Comparison of ENCODE assay signal across 20 mouse cellular contexts in genomic region chr2:104109528-104109927, GRCm38 (mm10). TPM values are rescaled to one million over a fixed set of nuclear protein-coding genes. Genes with fewer than 3 reads are reported as not detected.
DNase-seq lines count a peak whose midpoint lies in the region; ATAC-seq and TF ChIP-seq lines count a peak whose summit lies in the region.
"Had no signal": no experiment of that assay in that cellular context is flagged by ENCODE, and none has a peak within 500 bp of the region (broad histone marks: within the 10 kb centered on the region; RNA-seq: fewer than 3 reads in every experiment).

No protein-coding gene starts in this region.

- in situ Hi-C loops in ES-E14 (cut with MboI; ENCODE audit: low sequenced_read_pairs in 2 of 2, unreplicated experiment in 2 of 2): no loop called here

- H3K27me3 ChIP-seq in heart, embryonic 16.5 days (ENCODE audit: control insufficient read depth, insufficient read depth, low read length): no peaks in the 10 kb centered on the region
- H3K27me3 ChIP-seq in E14TG2a.4 (ENCODE audit: insufficient read depth, low read length): no peaks in the 10 kb centered on the region
- H3K27me3 ChIP-seq in liver, embryonic 11.5 days (replicated peaks; ENCODE audit: control insufficient read depth, insufficient read depth, low read length): no peaks in the 10 kb centered on the region
- H3K27me3 ChIP-seq: embryonic facial prominence, embryonic 12.5 days; forebrain, embryonic 12.5 days; midbrain, embryonic 13.5 days had no signal

- no peak for ATAC-seq in heart, embryonic 16.5 days (replicated peaks; ENCODE audit: extremely low read depth, insufficient read depth, low FRiP score)
- peak; percentile 46; the same call in 1 of the 2 replicates for ATAC-seq in liver, embryonic 11.5 days (replicated peaks; ENCODE audit: low FRiP score)
- ATAC-seq: inflammation-experienced regulatory T-cells, adult 6 months; lung, postnatal 0 days; midbrain, embryonic 13.5 days had no signal

- no peak for TF ChIP-seq CTCF in E14TG2a.4 (conservative IDR thresholded peaks at IDR 0.05; ENCODE audit: low read length)

- no peaks in the 10 kb centered on the region for H3K4me1 ChIP-seq in heart, embryonic 16.5 days (ENCODE audit: control insufficient read depth, insufficient read depth, low read length)
- H3K4me1 ChIP-seq in E14TG2a.4 (replicated peaks; ENCODE audit: low read depth, low read length): peaks cover 13% of the 10 kb centered on the region
- peaks cover 3 to 6% of the 10 kb centered on the region in 2 experiments; a peak in 3 of 4 replicates for H3K4me1 ChIP-seq in ES-E14 (ENCODE audit: control insufficient read depth in 2 of 2, insufficient read depth in 2 of 2, low read length in 2 of 2, poor library complexity in 1 of 2)
- H3K4me1 ChIP-seq in liver, embryonic 11.5 days (replicated peaks; ENCODE audit: control insufficient read depth, insufficient read depth, low read length): peaks cover 16% of the 10 kb centered on the region
- H3K4me1 ChIP-seq: embryonic facial prominence, embryonic 12.5 days; forebrain, embryonic 12.5 days; midbrain, embryonic 13.5 days had no signal

- peak overlapping the region; percentile 2 for H3K27ac ChIP-seq in heart, embryonic 16.5 days (ENCODE audit: low read length)
- H3K27ac ChIP-seq in ES-E14 (ENCODE audit: insufficient read depth, low read depth, low read length, poor library complexity, severe bottlenecking): peak overlapping the region; percentile 59
- peak overlapping the region; percentile 55 for H3K27ac ChIP-seq in liver, embryonic 11.5 days (ENCODE audit: low read depth, low read length)
- H3K27ac ChIP-seq: embryonic facial prominence, embryonic 12.5 days; forebrain, embryonic 12.5 days; midbrain, embryonic 13.5 days had no signal

- H3K9ac ChIP-seq in heart, embryonic 16.5 days (ENCODE audit: low read length): no peak overlapping the region
- no peak overlapping the region for H3K9ac ChIP-seq in ES-E14 (ENCODE audit: insufficient read depth, low read depth, low read length, poor library complexity, severe bottlenecking)
- 0 out of 2 replicates have a peak overlapping the region, but pooled peaks have one; percentile 39 for H3K9ac ChIP-seq in liver, embryonic 11.5 days (ENCODE audit: low read depth, low read length)
- H3K9ac ChIP-seq: embryonic facial prominence, embryonic 12.5 days; forebrain, embryonic 12.5 days; midbrain, embryonic 13.5 days had no signal

- 27% methylated on average over 2 of the region's 2 CpGs for WGBS in heart, embryonic 16.5 days
- 35% methylated on average over 2 of the region's 2 CpGs for WGBS in liver, embryonic 11.5 days

- H3K4me2 ChIP-seq in heart, embryonic 16.5 days (ENCODE audit: low read depth, low read length): no peak overlapping the region
- H3K4me2 ChIP-seq in liver, embryonic 11.5 days: no peak overlapping the region
- H3K4me2 ChIP-seq: embryonic facial prominence, embryonic 12.5 days; forebrain, embryonic 12.5 days; midbrain, embryonic 13.5 days had no signal

- H3K4me3 ChIP-seq in heart, embryonic 16.5 days (ENCODE audit: low read length): no peak overlapping the region
- H3K4me3 ChIP-seq in E14TG2a.4 (replicated peaks; ENCODE audit: low read length) (peak overlapping the region; percentile 11; the same call in 1 of the 2 replicates), ES-E14 (ENCODE audit: insufficient read depth in 1 of 2, low read depth in 1 of 2, low read length in 2 of 2, poor library complexity in 1 of 2, severe bottlenecking in 1 of 2) (no peak overlapping the region)
- H3K4me3 ChIP-seq in liver, embryonic 11.5 days (ENCODE audit: low read depth, low read length): no peak overlapping the region
- H3K4me3 ChIP-seq: embryonic facial prominence, embryonic 12.5 days; forebrain, embryonic 12.5 days; midbrain, embryonic 13.5 days had no signal

- DNase-seq in heart, adult 11 months: no peak
- no peak for DNase-seq in ES-E14 (ENCODE audit: low read depth, low spot score)
- DNase-seq in liver, embryonic 11.5 days (ENCODE audit: low spot score): no peak
- no peak for DNase-seq in left cerebral cortex, adult 8-10 months (ENCODE audit: low spot score in 2 of 2)
- no peak for DNase-seq in urinary bladder, postnatal 4 days (ENCODE audit: low spot score in 2 of 2)
- DNase-seq in layer of hippocampus, postnatal 36 days: no peak
- DNase-seq: adrenal gland, adult 8-10 months; cerebellum, postnatal 10 days; kidney, postnatal 25 days; left cerebral cortex, postnatal 4 days; thymus, adult 2 months had no signal

- no peaks in the 10 kb centered on the region for H3K9me3 ChIP-seq in heart, embryonic 16.5 days (replicated peaks; ENCODE audit: control insufficient read depth, low read length)
- H3K9me3 ChIP-seq in E14TG2a.4 (ENCODE audit: low read length) (no peaks in the 10 kb centered on the region), ES-E14 (ENCODE audit: control insufficient read depth, insufficient read depth, low read depth, low read length) (no peaks in the 10 kb centered on the region)
- H3K9me3 ChIP-seq in liver, embryonic 11.5 days (ENCODE audit: control insufficient read depth, low read length): no peaks in the 10 kb centered on the region
- H3K9me3 ChIP-seq: embryonic facial prominence, embryonic 12.5 days; forebrain, embryonic 12.5 days; midbrain, embryonic 13.5 days had no signal

- H3K36me3 ChIP-seq in heart, embryonic 16.5 days (ENCODE audit: control insufficient read depth, insufficient read depth): peaks cover 4% of the 10 kb centered on the region
- H3K36me3 ChIP-seq in E14TG2a.4 (ENCODE audit: insufficient read depth, low read length): peaks cover 4% of the 10 kb centered on the region; the same call in 1 of the 2 replicates
- H3K36me3 ChIP-seq in ES-E14 (ENCODE audit: control insufficient read depth, insufficient read depth, low read length, poor library complexity, severe bottlenecking): no peaks in the 10 kb centered on the region
- no peaks in the 10 kb centered on the region for H3K36me3 ChIP-seq in liver, embryonic 11.5 days (ENCODE audit: control insufficient read depth, insufficient read depth, low read length)
- H3K36me3 ChIP-seq: embryonic facial prominence, embryonic 12.5 days; forebrain, embryonic 12.5 days; midbrain, embryonic 13.5 days had no signal

TF ChIP-seq in ES-E14, 5 proteins besides CTCF, POLR2A, EP300 and RAD21:
- TF ChIP-seq MAFK (IDR thresholded peaks at IDR 0.05; ENCODE audit: insufficient read depth, low read depth, low read length): no peak
- TF ChIP-seq ZNF384 (IDR thresholded peaks at IDR 0.05; ENCODE audit: low read depth, low read length): no peak
- no peak for TF ChIP-seq HCFC1 (IDR thresholded peaks at IDR 0.05; ENCODE audit: borderline replicate concordance, insufficient read depth, low read length)
- no peak for TF ChIP-seq CHD2 (IDR thresholded peaks at IDR 0.05; ENCODE audit: low read depth, low read length)
- no peak for TF ChIP-seq ZC3H11A (IDR thresholded peaks at IDR 0.05; ENCODE audit: borderline replicate concordance, low read depth, low read length)

RNA-seq across cellular contexts. Expression of gene A930018P22Rik, which starts 13.0 kb away (rescaled TPM):
- 0.19 TPM in 1 of 2 replicates, not detected in the other for polyA plus RNA-seq in heart, embryonic 16.5 days (2015; fragmentation: Nextera tagmentation; extraction: Ambion mirVana)
- total RNA-seq in ES-E14 (2012; rRNA removed): 0.32 TPM in 1 of 2 replicates, not detected in the other
- 0.23 TPM in 1 of 2 replicates, not detected in the other for polyA plus RNA-seq in liver, embryonic 11.5 days (2014; fragmentation: Nextera tagmentation; extraction: Ambion mirVana)
- total RNA-seq in left cerebral cortex, adult 8-10 months (2022): not detected
- not detected for total RNA-seq in layer of hippocampus, postnatal 36 days (2021)
- total RNA-seq: hematopoietic stem cell, adult 5-6 weeks; layer of hippocampus, postnatal 14 days; left cerebral cortex, postnatal 4 days had no signal
- polyA plus RNA-seq: embryonic facial prominence, embryonic 12.5 days; forebrain, embryonic 12.5 days; inflammation-experienced regulatory T-cells, adult 6 months; midbrain, embryonic 13.5 days; thymus, adult 2 months had no signal

RNA-seq across cellular contexts. Expression of gene Cd59a, which starts 13.9 kb away (rescaled TPM):
- 51.5 and 53.5 TPM in 2 replicates for polyA plus RNA-seq in heart, embryonic 16.5 days (2015; fragmentation: Nextera tagmentation; extraction: Ambion mirVana)
- total RNA-seq in ES-E14 (2012; rRNA removed): 6.4 and 7.3 TPM in 2 replicates
- 73.4 and 77.6 TPM in 2 replicates for polyA plus RNA-seq in liver, embryonic 11.5 days (2014; fragmentation: Nextera tagmentation; extraction: Ambion mirVana)
- 1 to 10 TPM; 4.3 to 8.0 (median 7.0) TPM for total RNA-seq in left cerebral cortex, adult 8-10 months (2022)
- total RNA-seq in layer of hippocampus, postnatal 36 days (2021): 1 to 10 TPM; 3.9 to 6.0 TPM

RNA-seq across cellular contexts. Expression of gene Cd59b, which starts 39.9 kb away (rescaled TPM):
- polyA plus RNA-seq in heart, embryonic 16.5 days (2015; fragmentation: Nextera tagmentation; extraction: Ambion mirVana): 4.7 and 5.1 TPM in 2 replicates
- total RNA-seq in ES-E14 (2012; rRNA removed): 2.4 and 3.5 TPM in 2 replicates
- polyA plus RNA-seq in liver, embryonic 11.5 days (2014; fragmentation: Nextera tagmentation; extraction: Ambion mirVana): 8.7 and 10.6 TPM in 2 replicates
- 1 to 10 TPM in 2 of 4 experiments, under 1 TPM in 2; 0.80 to 2.5 (median 1.6) TPM for total RNA-seq in left cerebral cortex, adult 8-10 months (2022)
- 1 to 10 TPM in 1 of 2 experiments, not detected in 1; 2.0 TPM for total RNA-seq in layer of hippocampus, postnatal 36 days (2021)
- polyA plus RNA-seq: inflammation-experienced regulatory T-cells, adult 6 months had no signal

RNA-seq across cellular contexts. Expression of gene Gm10799, which starts 41.2 kb away (rescaled TPM):
- not detected in 2 replicates for polyA plus RNA-seq in heart, embryonic 16.5 days (2015; fragmentation: Nextera tagmentation; extraction: Ambion mirVana)
- not detected in 2 replicates for total RNA-seq in ES-E14 (2012; rRNA removed)
- polyA plus RNA-seq in liver, embryonic 11.5 days (2014; fragmentation: Nextera tagmentation; extraction: Ambion mirVana): not detected in 2 replicates
- total RNA-seq in left cerebral cortex, adult 8-10 months (2022): not detected
- not detected for total RNA-seq in layer of hippocampus, postnatal 36 days (2021)
- total RNA-seq: adrenal gland, adult 8-10 months; hematopoietic stem cell, adult 5-6 weeks; layer of hippocampus, postnatal 14 days; left cerebral cortex, postnatal 4 days had no signal
- polyA plus RNA-seq: embryonic facial prominence, embryonic 12.5 days; forebrain, embryonic 12.5 days; inflammation-experienced regulatory T-cells, adult 6 months; lung, postnatal 0 days; midbrain, embryonic 13.5 days; thymus, adult 2 months had no signal

RNA-seq across cellular contexts. Expression of gene Gm10912, which starts 43.9 kb away (rescaled TPM):
- polyA plus RNA-seq in heart, embryonic 16.5 days (2015; fragmentation: Nextera tagmentation; extraction: Ambion mirVana): not detected in 2 replicates
- total RNA-seq in ES-E14 (2012; rRNA removed): not detected in 2 replicates
- 0.10 TPM in 1 of 2 replicates, not detected in the other for polyA plus RNA-seq in liver, embryonic 11.5 days (2014; fragmentation: Nextera tagmentation; extraction: Ambion mirVana)
- total RNA-seq in left cerebral cortex, adult 8-10 months (2022): under 1 TPM; 0.51 to 0.72 (median 0.55) TPM
- under 1 TPM; 0.47 to 0.53 TPM for total RNA-seq in layer of hippocampus, postnatal 36 days (2021)
- total RNA-seq: hematopoietic stem cell, adult 5-6 weeks; layer of hippocampus, postnatal 14 days had no signal
- polyA plus RNA-seq: embryonic facial prominence, embryonic 12.5 days; forebrain, embryonic 12.5 days; lung, postnatal 0 days; midbrain, embryonic 13.5 days had no signal

Comparison
In these comparisons a context has a peak if more than half of its experiments do, and no peak if none do; other contexts are left out.
1. H3K27ac ChIP-seq: peak in every context shown above with its lines; median percentile 59 in ES-E14; 55 in liver, embryonic 11.5 days; 2 in heart, embryonic 16.5 days.